Mouse (Mus musculus) cortical plate, adult 2 months (tissue): ENCODE data around the gene Dcaf1. TPM values are rescaled to one million over a fixed set of nuclear protein-coding genes. Genes with fewer than 3 reads are reported as not detected.

Experiments used
- H3K27ac ChIP-seq: fragments of 200-500 bp; 2 replicates; pipeline ENCODE4 v1.5.1; 2012; ENCODE audit warnings: low read length, control low read depth, inconsistent platforms; ENCODE audit not compliant: insufficient read depth
- H3K4me1 ChIP-seq: fragments of 200-500 bp; 2 replicates; pipeline ENCODE4 v1.6.1; 2011; ENCODE audit warnings: low read length; ENCODE audit not compliant: control insufficient read depth, insufficient read depth
- H3K4me3 ChIP-seq: fragments of 200-500 bp; 2 replicates; pipeline ENCODE4 v1.5.1; 2011; ENCODE audit warnings: mild to moderate bottlenecking, low read length, control low read depth; ENCODE audit not compliant: insufficient read depth
- CTCF ChIP-seq: fragments of 200-500 bp; IDR thresholded peaks from 2 replicates; pipeline ENCODE4 v1.5.1; 2011; ENCODE audit warnings: mild to moderate bottlenecking, control low read depth, low read length; ENCODE audit not compliant: insufficient read depth; ENCODE audit errors: extremely low read depth
- POLR2A ChIP-seq: fragments of 200-500 bp; IDR thresholded peaks from 2 replicates; pipeline ENCODE4 v1.6.1; 2011; ENCODE audit warnings: mild to moderate bottlenecking, low read length, control low read depth; ENCODE audit not compliant: insufficient read depth; ENCODE audit errors: extremely low read depth
- polyA plus RNA-seq: library from polyadenylated mRNA; depleted of rRNA; stranded (reverse); fragments of >200 nt; gene quantifications from 2 replicates; pipeline ENCODE4 v1.2.3, GENCODE M21; 2012; rRNA removed

The Dcaf1 gene
- 18.1 and 18.4 TPM in 2 replicates for polyA plus RNA-seq

- Histone ChIP-seq H3K27ac (no peak within 1 kb of the TSS), H3K4me3 (peak within 1 kb of the TSS; percentile 47), H3K4me1 (no peaks in the 10 kb centered on the region)
- TF ChIP-seq POLR2A (peak; percentile 51; the same call in 1 of the 2 replicates), CTCF (no peak)
Observed at GRCm38 (mm10) chr9:106821618-106822380, at the start of gene Dcaf1. Gene Dcaf1, plus strand, starts transcription at chr9:106821874.

GRCm38 (mm10) chr9:106776116-106776515, 45.6 kb upstream of the Dcaf1 start:
- no peaks in the 10 kb centered on the region for H3K4me1 ChIP-seq
- H3K27ac ChIP-seq: no peak overlapping the region
- no peak overlapping the region for H3K4me3 ChIP-seq
- no peak for TF ChIP-seq CTCF
- TF ChIP-seq POLR2A: no peak

GRCm38 (mm10) chr9:106777423-106777822, 44.3 kb upstream of the Dcaf1 start:
- no peak overlapping the region for H3K4me3 ChIP-seq
- H3K27ac ChIP-seq: no peak overlapping the region
- H3K4me1 ChIP-seq: no peaks in the 10 kb centered on the region
- no peak for TF ChIP-seq POLR2A
- no peak for TF ChIP-seq CTCF

- TF ChIP-seq CTCF (no peak), POLR2A (no peak)
- no peak overlapping the region for H3K27ac ChIP-seq
- no peaks in the 10 kb centered on the region for H3K4me1 ChIP-seq
- no peak overlapping the region for H3K4me3 ChIP-seq
Observed at GRCm38 (mm10) chr9:106778319-106778718, 43.4 kb upstream of the Dcaf1 start.

- Histone ChIP-seq H3K4me3 (no peak overlapping the region), H3K27ac (no peak overlapping the region), H3K4me1 (no peaks in the 10 kb centered on the region)
- no peak for TF ChIP-seq POLR2A
- TF ChIP-seq CTCF: no peak
Observed at GRCm38 (mm10) chr9:106780086-106780485, 41.6 kb upstream of the Dcaf1 start.

- Histone ChIP-seq H3K27ac (no peak overlapping the region), H3K4me3 (no peak overlapping the region), H3K4me1 (peaks cover 5% of the 10 kb centered on the region; the same call in 1 of the 2 replicates)
- TF ChIP-seq CTCF (no peak), POLR2A (no peak)
Observed at GRCm38 (mm10) chr9:106783554-106783953, 38.1 kb upstream of the Dcaf1 start.

DNA sequence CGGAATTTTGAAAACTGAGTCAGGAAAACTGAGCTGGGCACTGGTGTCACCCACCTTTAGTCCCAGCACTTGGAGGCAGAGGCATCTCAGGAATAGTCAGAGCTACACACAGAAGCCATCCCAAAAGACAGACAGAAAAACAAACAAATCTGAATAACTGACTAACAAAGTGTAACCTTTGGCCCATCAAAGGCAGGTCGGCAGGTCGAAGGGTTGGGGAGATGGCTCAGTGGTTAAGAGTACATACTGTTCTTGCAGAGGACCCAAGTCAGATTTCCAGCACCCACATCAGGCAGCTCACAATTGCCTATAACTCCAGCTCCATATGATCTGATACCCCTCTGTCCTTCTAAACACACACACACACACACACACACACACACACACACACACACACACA, 36.5 kb upstream of the Dcaf1 start:
- TF ChIP-seq CTCF: no peak
- no peak for TF ChIP-seq POLR2A
- no peak overlapping the region for H3K27ac ChIP-seq
- peaks cover 5% of the 10 kb centered on the region for H3K4me1 ChIP-seq
- H3K4me3 ChIP-seq: no peak overlapping the region

GRCm38 (mm10) chr9:106787979-106788811, 33.5 kb upstream of the Dcaf1 start:
- TF ChIP-seq POLR2A: no peak
- TF ChIP-seq CTCF: no peak
- H3K4me3 ChIP-seq: peak overlapping the region; percentile 78
- H3K4me1 ChIP-seq: peaks cover 5% of the 10 kb centered on the region
- no peak overlapping the region; the same call in 1 of the 2 replicates for H3K27ac ChIP-seq

GRCm38 (mm10) chr9:106788812-106789321, 32.8 kb upstream of the Dcaf1 start, which contains the start of gene Rad54l2:
Gene Rad54l2, minus strand, starts transcription at chr9:106789194.
- TF ChIP-seq CTCF: no peak
- TF ChIP-seq POLR2A: no peak
- H3K27ac ChIP-seq: peak within 1 kb of the TSS; percentile 68; the same call in 1 of the 2 replicates
- peaks cover 5% of the 10 kb centered on the region for H3K4me1 ChIP-seq
- H3K4me3 ChIP-seq: peak within 1 kb of the TSS; percentile 78
